Mouse (Mus musculus): ENCODE measurements around the gene Prrg2.

GRCm38 (mm10) chr7:45107052-45107645 lies 44.7 kb upstream of the Prrg2 start:
- TF ChIP-seq GATA1 (IDR thresholded peaks at IDR 0.05; ENCODE audit: low read length) (no peak), TAL1 (IDR thresholded peaks at IDR 0.05; ENCODE audit: low read length) (no peak)
